Mouse (Mus musculus) myocyte (in vitro differentiated cells): ENCODE data around the gene Glrx5.

Experiments
- POLR2A ChIP-seq: IDR thresholded peaks from one replicate; pipeline ENCODE4 v1.6.1; 2011; ENCODE audit warnings: low read depth, mild to moderate bottlenecking, control low read depth, moderate library complexity; ENCODE audit not compliant: insufficient read length
- POLR2AphosphoS2 ChIP-seq: IDR thresholded peaks from one replicate; pipeline ENCODE4 v1.6.1; 2011; ENCODE audit warnings: low read depth, control low read depth; ENCODE audit not compliant: insufficient read length

GRCm38 (mm10) chr12:104990741-104991454, 41.6 kb upstream of the Glrx5 start:
- TF ChIP-seq POLR2AphosphoS2 = no peak
- no peak for TF ChIP-seq POLR2A
